23 mouse cellular contexts compared by ENCODE assay signal in the genomic region with DNA sequence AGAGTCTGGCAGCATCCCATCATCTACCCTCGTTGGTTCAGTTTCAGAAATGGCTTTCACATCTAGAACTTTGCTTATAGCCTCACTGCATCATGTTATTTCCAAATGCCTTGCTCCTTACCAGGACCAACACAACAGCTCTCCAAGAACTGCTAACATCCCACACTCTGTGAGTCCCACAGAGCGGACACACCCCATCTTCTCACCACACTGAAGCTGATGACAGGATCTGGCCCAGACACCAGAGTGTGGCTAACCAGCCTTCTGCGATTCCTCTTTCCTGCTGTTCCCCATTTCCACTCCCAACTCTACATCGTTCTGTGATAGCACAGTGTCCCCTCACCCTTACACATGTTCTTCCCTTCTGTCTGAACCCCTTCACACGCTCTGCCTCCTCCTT.
DNase-seq lines count a peak whose midpoint lies in the region; ATAC-seq and TF ChIP-seq lines count a peak whose summit lies in the region.
"Had no signal": no experiment of that assay in that cellular context is flagged by ENCODE, and none has a peak within 500 bp of the region (broad histone marks: within the 10 kb centered on the region; RNA-seq: fewer than 3 reads in every experiment).

No protein-coding gene starts in this region.

- peak; percentile 12 for DNase-seq in left cerebral cortex, adult 11 months (ENCODE audit: low spot score)
- DNase-seq in left cerebral cortex, adult 2 months (ENCODE audit: extremely low spot score in 1 of 2, low spot score in 2 of 2): no peak
- DNase-seq in 3T3-L1 (ENCODE audit: low read depth, low spot score): peak; percentile 5
- no peak for DNase-seq in adrenal gland, postnatal 36 days
- DNase-seq in urinary bladder, postnatal 10 days (ENCODE audit: low spot score): no peak
- DNase-seq: B cell, adult 2 months; cerebellum, adult 18-20 months; cerebellum, postnatal 14 days; gastrocnemius, adult 2 months; kidney, adult 8-10 months; kidney, postnatal 10 days had no signal

- no peak overlapping the region for H3K27ac ChIP-seq in left cerebral cortex, adult 2 months
- peak overlapping the region; percentile 43 for H3K27ac ChIP-seq in embryonic fibroblast, embryonic 13.5 days (ENCODE audit: insufficient read depth, low read length)
- H3K27ac ChIP-seq: embryonic facial prominence, embryonic 12.5 days; forebrain, embryonic 13.5 days; gastrocnemius, adult 2 months; heart, embryonic 10.5 days; hindbrain, embryonic 15.5 days; intestine, embryonic 15.5 days; macrophage; stomach, postnatal 0 days had no signal

- intact Hi-C loops in left cerebral cortex, adult 2 months (cut with DNase I): loop anchor here (2.0 kb wide), 1 partner anchor 32 kb away; no protein-coding TSS in a partner anchor

- no peak for TF ChIP-seq POLR2A in embryonic fibroblast, embryonic 13.5 days (IDR thresholded peaks at IDR 0.05; ENCODE audit: low read depth, low read length)

- no peak overlapping the region for H3K4me3 ChIP-seq in left cerebral cortex, adult 2 months
- H3K4me3 ChIP-seq in embryonic fibroblast, embryonic 13.5 days (ENCODE audit: insufficient read depth, low read length): no peak overlapping the region
- H3K4me3 ChIP-seq: embryonic facial prominence, embryonic 12.5 days; erythroblast, embryonic 14.5 days; forebrain, embryonic 13.5 days; gastrocnemius, adult 2 months; heart, embryonic 10.5 days; hindbrain, embryonic 15.5 days; intestine, embryonic 15.5 days had no signal

- no peaks in the 10 kb centered on the region for H3K4me1 ChIP-seq in embryonic fibroblast, embryonic 13.5 days (ENCODE audit: control insufficient read depth, insufficient read depth, low read length)
- H3K4me1 ChIP-seq: forebrain, embryonic 13.5 days; heart, embryonic 10.5 days; hindbrain, embryonic 15.5 days; intestine, embryonic 15.5 days had no signal

- TF ChIP-seq CTCF in left cerebral cortex, adult 2 months (IDR thresholded peaks at IDR 0.05): no peak
- TF ChIP-seq CTCF in embryonic fibroblast, embryonic 13.5 days (IDR thresholded peaks at IDR 0.05; ENCODE audit: borderline replicate concordance, insufficient read depth, low read length): no peak

- peak; percentile 51; the same call in 1 of the 2 replicates for ATAC-seq in megakaryocyte, adult 5-6 weeks (ENCODE audit: poor library complexity, severe bottlenecking)
- ATAC-seq: forebrain, embryonic 13.5 days; intestine, embryonic 15.5 days; lung, postnatal 0 days; Patski had no signal

Comparison
In these comparisons a context has a peak if more than half of its experiments do, and no peak if none do; other contexts are left out.
1. DNase-seq: peak in left cerebral cortex, adult 11 months (single experiment) and 3T3-L1 (single experiment); none in left cerebral cortex, adult 2 months (0 of 2), adrenal gland, postnatal 36 days (0 of 2) and urinary bladder, postnatal 10 days (single experiment).